ENCODE assay signal across 7 mouse cellular contexts in genomic region chr14:25701986-25702385, GRCm38 (mm10). TPM values are rescaled to one million over a fixed set of nuclear protein-coding genes. Genes with fewer than 3 reads are reported as not detected.
DNase-seq lines count a peak whose midpoint lies in the region; ATAC-seq and TF ChIP-seq lines count a peak whose summit lies in the region.

No protein-coding gene starts in this region.

- H3K4me1 ChIP-seq in G1E (ENCODE audit: insufficient read depth, low read depth, low read length): no peaks in the 10 kb centered on the region
- H3K4me1 ChIP-seq in limb, embryonic 14.5 days (ENCODE audit: control insufficient read depth, insufficient read depth, low read length): no peaks in the 10 kb centered on the region

- H3K27ac ChIP-seq in limb, embryonic 14.5 days (replicated peaks; ENCODE audit: low read depth, low read length): no peak overlapping the region

- ATAC-seq in G1E (ENCODE audit: extremely low read depth, insufficient number of reproducible peaks, low FRiP score, poor library complexity, severe bottlenecking): peak; percentile 38; the same call in 1 of the 2 replicates
- ATAC-seq in limb, embryonic 14.5 days (ENCODE audit: low FRiP score, low read depth): peak; percentile 24; the same call in 1 of the 2 replicates

- no peaks in the 10 kb centered on the region for H3K9me3 ChIP-seq in G1E (replicated peaks)
- H3K9me3 ChIP-seq in limb, embryonic 14.5 days (ENCODE audit: control insufficient read depth, low read length): no peaks in the 10 kb centered on the region

- TF ChIP-seq POLR2A in limb, embryonic 14.5 days (IDR thresholded peaks at IDR 0.05; ENCODE audit: borderline replicate concordance, extremely low read depth, insufficient read depth, insufficient read length): no peak

- no peak overlapping the region for H3K9ac ChIP-seq in limb, embryonic 14.5 days (ENCODE audit: low read depth, low read length, severe bottlenecking)

- H3K27me3 ChIP-seq in G1E (ENCODE audit: insufficient read depth, low read length): no peaks in the 10 kb centered on the region
- H3K27me3 ChIP-seq in limb, embryonic 14.5 days (ENCODE audit: control insufficient read depth, insufficient read depth, low read length): no peaks in the 10 kb centered on the region

- peaks cover 46% of the 10 kb centered on the region for H3K36me3 ChIP-seq in G1E (replicated peaks)
- H3K36me3 ChIP-seq in limb, embryonic 14.5 days (ENCODE audit: control insufficient read depth, insufficient read depth, low read length): peaks cover 36% of the 10 kb centered on the region

- no peak overlapping the region for H3K4me3 ChIP-seq in G1E (ENCODE audit: low read depth, low read length)
- H3K4me3 ChIP-seq in limb, embryonic 14.5 days (replicated peaks; ENCODE audit: low read length): no peak overlapping the region

- H3K4me2 ChIP-seq in limb, embryonic 14.5 days (replicated peaks; ENCODE audit: low read depth, low read length, severe bottlenecking): no peak overlapping the region

- TF ChIP-seq CTCF in G1E (IDR thresholded peaks at IDR 0.05; ENCODE audit: low read depth, low read length): no peak

- peak; percentile 43 to 61 for DNase-seq in layer of hippocampus, postnatal 10 days (ENCODE audit: low spot score in 2 of 2)
- no peak for DNase-seq in layer of hippocampus, adult 9-10 months (ENCODE audit: low spot score)
- DNase-seq in G1E (ENCODE audit: low spot score): peak; percentile 25
- DNase-seq in c-Kit-positive CD71-negative TER-119-negative erythroid progenitor cells, embryonic 14.5 days (ENCODE audit: low read depth): peak; percentile 44
- DNase-seq in limb, embryonic 14.5 days (ENCODE audit: low spot score): peak; percentile 44
- DNase-seq in c-Kit-positive CD71-positive TER-119-positive erythroid progenitor cells, embryonic 14.5 days (ENCODE audit: low spot score): no peak
- no peak for DNase-seq in adrenal gland, adult 18-20 months (ENCODE audit: low spot score in 2 of 2)

RNA-seq across cellular contexts. Expression of gene Ppif, which starts 8.0 kb away (rescaled TPM):
- 10 to 100 TPM; 25.4 to 26.7 TPM for total RNA-seq in layer of hippocampus, postnatal 10 days (2021)
- total RNA-seq in G1E (2014; fragmentation: Nextera tagmentation) (55.6 and 74.2 TPM in 2 replicates), G1E (2017) (13.9 and 15.0 TPM in 2 replicates)
- 41.0 and 52.7 TPM in 2 replicates for polyA plus RNA-seq in G1E (2012)
- 67.1 and 79.9 TPM in 2 replicates for polyA plus RNA-seq in limb, embryonic 14.5 days (2012; rRNA removed)
- 27.3 and 28.9 TPM in 2 replicates for polyA plus RNA-seq in limb, embryonic 14.5 days (2014; fragmentation: Nextera tagmentation; extraction: Ambion mirVana)
- total RNA-seq in adrenal gland, adult 18-20 months (2021): 10 to 100 TPM; 21.3 to 32.1 TPM

Comparison
In these comparisons a context has a peak if more than half of its experiments do, and no peak if none do; other contexts are left out.
1. DNase-seq: peak in layer of hippocampus, postnatal 10 days (2 of 2), G1E (single experiment), c-Kit-positive CD71-negative TER-119-negative erythroid progenitor cells, embryonic 14.5 days (single experiment) and limb, embryonic 14.5 days (single experiment); none in layer of hippocampus, adult 9-10 months (single experiment), c-Kit-positive CD71-positive TER-119-positive erythroid progenitor cells, embryonic 14.5 days (single experiment) and adrenal gland, adult 18-20 months (0 of 2).